Mouse (Mus musculus) liver, embryonic 15.5 days (tissue): ENCODE data around the gene Pdx1. TPM values are rescaled to one million over a fixed set of nuclear protein-coding genes. Genes with fewer than 3 reads are reported as not detected.

ENCODE experiments used
- ATAC-seq: fragments of 200-750 bp; cut with Nextera tagmentation; 2 replicates; pipeline ENCODE4 v1.8.0; 2017; ENCODE audit warnings: moderate number of reproducible peaks, mild to moderate bottlenecking, moderate library complexity; ENCODE audit not compliant: insufficient read depth
- H3K27ac ChIP-seq: fragments of 300-500 bp; sonication (generic); replicated peaks from 2 replicates; pipeline ENCODE4 v1.5.1; 2015; ENCODE audit warnings: mild to moderate bottlenecking, inconsistent platforms
- H3K27me3 ChIP-seq: fragments of 300-500 bp; sonication (generic); 2 replicates; pipeline ENCODE4 v1.6.1; 2015; ENCODE audit warnings: mild to moderate bottlenecking, inconsistent platforms
- H3K36me3 ChIP-seq: fragments of 300-500 bp; sonication (generic); replicated peaks from 2 replicates; pipeline ENCODE4 v1.6.1; 2015; ENCODE audit warnings: moderate library complexity, mild to moderate bottlenecking, inconsistent platforms
- H3K4me1 ChIP-seq: fragments of 300-500 bp; sonication (generic); replicated peaks from 2 replicates; pipeline ENCODE4 v1.6.1; 2015; ENCODE audit warnings: inconsistent platforms
- H3K4me2 ChIP-seq: fragments of 300-500 bp; sonication (generic); 2 replicates; pipeline ENCODE4 v1.6.1; 2015; ENCODE audit warnings: moderate library complexity, mild to moderate bottlenecking, inconsistent platforms
- H3K4me3 ChIP-seq: fragments of 300-500 bp; sonication (generic); replicated peaks from 2 replicates; pipeline ENCODE4 v1.5.1; 2015; ENCODE audit warnings: mild to moderate bottlenecking, inconsistent platforms
- H3K9ac ChIP-seq: fragments of 300-500 bp; sonication (generic); 2 replicates; pipeline ENCODE4 v1.6.1; 2015; ENCODE audit warnings: moderate library complexity, mild to moderate bottlenecking, inconsistent platforms
- H3K9me3 ChIP-seq: fragments of 300-500 bp; sonication (generic); replicated peaks from 2 replicates; pipeline ENCODE4 v1.6.1; 2016; ENCODE audit warnings: inconsistent platforms
- WGBS: fragments of 180-500 bp; shearing (Covaris S2); methylation state at CpG from one replicate; pipeline ENCODE4 v1.1.7; 2015; ENCODE audit warnings: mixed read lengths; ENCODE audit not compliant: insufficient replicate concordance; 5-methylcytosine and 5-hydroxymethylcytosine counted together
- polyA plus RNA-seq: library from polyadenylated mRNA; unstranded; fragments of >200 nt; fragmentation: Nextera tagmentation; extraction: Ambion mirVana; gene quantifications from 2 replicates; pipeline ENCODE4 v1.2.1, GENCODE M21; 2015

The Pdx1 gene
- polyA plus RNA-seq, 1 experiment from 2014 or later, result not detected

GRCm38 (mm10) chr5:147291764-147292505 lies 22.2 kb downstream of the Pdx1 start:
- H3K4me1 ChIP-seq, result peaks cover 15% of the 10 kb centered on the region; the same call in 1 of the 2 replicates
- H3K4me2 ChIP-seq, result peak overlapping the region; percentile 10; the same call in 1 of the 2 replicates
- peaks cover 43% of the 10 kb centered on the region for H3K27me3 ChIP-seq
- H3K9me3 ChIP-seq, result no peaks in the 10 kb centered on the region
- H3K4me3 ChIP-seq, result no peak overlapping the region
- WGBS, result 7% methylated on average over 16 of the region's 16 CpGs
- H3K27ac ChIP-seq, result no peak overlapping the region
- H3K36me3 ChIP-seq, result no peaks in the 10 kb centered on the region
- H3K9ac ChIP-seq, result no peak overlapping the region
- ATAC-seq, result no peak

GRCm38 (mm10) chr5:147292506-147293120 lies 22.9 kb downstream of the Pdx1 start:
- WGBS, result 17% methylated on average over 13 of the region's 13 CpGs
- no peaks in the 10 kb centered on the region for H3K9me3 ChIP-seq
- no peak for ATAC-seq
- peaks cover 15% of the 10 kb centered on the region; the same call in 1 of the 2 replicates for H3K4me1 ChIP-seq
- H3K4me2 ChIP-seq, result 0 out of 2 replicates have a peak overlapping the region, but pooled peaks have one; percentile 10
- no peak overlapping the region for H3K9ac ChIP-seq
- peaks cover 50% of the 10 kb centered on the region for H3K27me3 ChIP-seq
- no peak overlapping the region for H3K27ac ChIP-seq
- no peak overlapping the region for H3K4me3 ChIP-seq
- no peaks in the 10 kb centered on the region for H3K36me3 ChIP-seq

- Histone ChIP-seq H3K4me1 (peaks cover 15% of the 10 kb centered on the region; the same call in 1 of the 2 replicates), H3K4me2 (no peak overlapping the region), H3K36me3 (no peaks in the 10 kb centered on the region), H3K9ac (no peak overlapping the region), H3K9me3 (no peaks in the 10 kb centered on the region), H3K27me3 (peaks cover 57% of the 10 kb centered on the region), H3K4me3 (no peak overlapping the region), H3K27ac (no peak overlapping the region)
- 12% methylated on average over 18 of the region's 18 CpGs for WGBS
- peak; percentile 44 for ATAC-seq
Observed at GRCm38 (mm10) chr5:147293127-147293910, 23.6 kb downstream of the Pdx1 start.

- peaks cover 15% of the 10 kb centered on the region; the same call in 1 of the 2 replicates for H3K4me1 ChIP-seq
- H3K9me3 ChIP-seq, result no peaks in the 10 kb centered on the region
- H3K4me2 ChIP-seq, result peak overlapping the region; percentile 41
- no peak for ATAC-seq
- H3K27ac ChIP-seq, result no peak overlapping the region
- H3K4me3 ChIP-seq, result no peak overlapping the region
- no peaks in the 10 kb centered on the region for H3K36me3 ChIP-seq
- 12% methylated on average over 20 of the region's 20 CpGs for WGBS
- H3K9ac ChIP-seq, result no peak overlapping the region
- peaks cover 65% of the 10 kb centered on the region for H3K27me3 ChIP-seq
Observed at GRCm38 (mm10) chr5:147294121-147294520, 24.4 kb downstream of the Pdx1 start.

- H3K4me3 ChIP-seq, result no peak overlapping the region
- no peaks in the 10 kb centered on the region for H3K9me3 ChIP-seq
- no peak overlapping the region for H3K9ac ChIP-seq
- H3K4me1 ChIP-seq, result peaks cover 14% of the 10 kb centered on the region; the same call in 1 of the 2 replicates
- 44% methylated on average over 5 of the region's 5 CpGs for WGBS
- H3K27ac ChIP-seq, result no peak overlapping the region
- H3K27me3 ChIP-seq, result peaks cover 91% of the 10 kb centered on the region
- no peaks in the 10 kb centered on the region for H3K36me3 ChIP-seq
- ATAC-seq, result no peak
- H3K4me2 ChIP-seq, result no peak overlapping the region
Observed at GRCm38 (mm10) chr5:147297249-147297648, 27.5 kb downstream of the Pdx1 start.

- H3K4me2 ChIP-seq, result peak overlapping the region; percentile 52
- peak overlapping the region; percentile 74 for H3K27ac ChIP-seq
- no peak overlapping the region for H3K9ac ChIP-seq
- peak; percentile 85 for ATAC-seq
- peaks cover 91% of the 10 kb centered on the region for H3K27me3 ChIP-seq
- WGBS, result 1% methylated on average over 41 of the region's 41 CpGs
- H3K36me3 ChIP-seq, result no peaks in the 10 kb centered on the region
- H3K4me3 ChIP-seq, result peak overlapping the region; percentile 35
- 0 out of 2 replicates have a peak, but pooled peaks cover 3% of the 10 kb centered on the region for H3K4me1 ChIP-seq
- H3K9me3 ChIP-seq, result no peaks in the 10 kb centered on the region
Observed at GRCm38 (mm10) chr5:147299255-147300000, 29.7 kb downstream of the Pdx1 start.

GRCm38 (mm10) chr5:147300001-147300363 lies 30.2 kb downstream of the Pdx1 start:
- 0 out of 2 replicates have a peak, but pooled peaks cover 3% of the 10 kb centered on the region for H3K4me1 ChIP-seq
- no peak overlapping the region for H3K27ac ChIP-seq
- peak overlapping the region; percentile 45 for H3K4me2 ChIP-seq
- ATAC-seq, result peak; percentile 32; the same call in 1 of the 2 replicates
- WGBS, result 1% methylated on average over 4 of the region's 4 CpGs
- H3K9ac ChIP-seq, result no peak overlapping the region
- peaks cover 92% of the 10 kb centered on the region for H3K27me3 ChIP-seq
- H3K36me3 ChIP-seq, result no peaks in the 10 kb centered on the region
- no peaks in the 10 kb centered on the region for H3K9me3 ChIP-seq
- peak overlapping the region; percentile 35; the same call in 1 of the 2 replicates for H3K4me3 ChIP-seq

GRCm38 (mm10) chr5:147300917-147301780 lies 31.4 kb downstream of the Pdx1 start:
- Histone ChIP-seq H3K9ac (no peak overlapping the region), H3K4me1 (0 out of 2 replicates have a peak, but pooled peaks cover 3% of the 10 kb centered on the region), H3K4me3 (no peak overlapping the region), H3K4me2 (0 out of 2 replicates have a peak overlapping the region, but pooled peaks have one; percentile 25), H3K27ac (no peak overlapping the region), H3K36me3 (no peaks in the 10 kb centered on the region), H3K9me3 (no peaks in the 10 kb centered on the region), H3K27me3 (peaks cover 96% of the 10 kb centered on the region)
- ATAC-seq, result no peak
- WGBS, result 2% methylated on average over 21 of the region's 21 CpGs

GRCm38 (mm10) chr5:147301781-147302070 lies 32.0 kb downstream of the Pdx1 start:
- H3K9me3 ChIP-seq, result no peaks in the 10 kb centered on the region
- H3K9ac ChIP-seq, result no peak overlapping the region
- no peaks in the 10 kb centered on the region for H3K36me3 ChIP-seq
- no peak overlapping the region for H3K27ac ChIP-seq
- no peak for ATAC-seq
- H3K4me2 ChIP-seq, result no peak overlapping the region
- H3K4me1 ChIP-seq, result peaks cover 3% of the 10 kb centered on the region; the same call in 1 of the 2 replicates
- 10% methylated on average over 10 of the region's 10 CpGs for WGBS
- no peak overlapping the region for H3K4me3 ChIP-seq
- peaks cover 100% of the 10 kb centered on the region for H3K27me3 ChIP-seq

- ATAC-seq, result no peak
- no peak overlapping the region for H3K9ac ChIP-seq
Observed at GRCm38 (mm10) chr5:147302141-147302540, 32.4 kb downstream of the Pdx1 start.

More at GRCm38 (mm10) chr5:147302141-147302540, 32.4 kb downstream of the Pdx1 start:
- no peak overlapping the region for H3K4me2 ChIP-seq
- no peaks in the 10 kb centered on the region for H3K36me3 ChIP-seq
- WGBS, result 15% methylated on average over 8 of the region's 8 CpGs
- H3K4me3 ChIP-seq, result no peak overlapping the region
- H3K27me3 ChIP-seq, result peaks cover 100% of the 10 kb centered on the region
- no peaks in the 10 kb centered on the region for H3K9me3 ChIP-seq
- peaks cover 3% of the 10 kb centered on the region; the same call in 1 of the 2 replicates for H3K4me1 ChIP-seq
- H3K27ac ChIP-seq, result no peak overlapping the region
